Mouse (Mus musculus) cortical plate, adult 2 months (tissue): ENCODE data around the gene Miip. TPM values are rescaled to one million over a fixed set of nuclear protein-coding genes. Genes with fewer than 3 reads are reported as not detected.
"Not testable (repeated sequence)": the region's sequence is repeated elsewhere in the genome, so short reads cannot be mapped to it uniquely, and the experiment has no call there.

Experiments used
- H3K27ac ChIP-seq: fragments of 200-500 bp; 2 replicates; pipeline ENCODE4 v1.5.1; 2012; ENCODE audit warnings: low read length, control low read depth, inconsistent platforms; ENCODE audit not compliant: insufficient read depth
- H3K4me1 ChIP-seq: fragments of 200-500 bp; 2 replicates; pipeline ENCODE4 v1.6.1; 2011; ENCODE audit warnings: low read length; ENCODE audit not compliant: control insufficient read depth, insufficient read depth
- H3K4me3 ChIP-seq: fragments of 200-500 bp; 2 replicates; pipeline ENCODE4 v1.5.1; 2011; ENCODE audit warnings: mild to moderate bottlenecking, low read length, control low read depth; ENCODE audit not compliant: insufficient read depth
- CTCF ChIP-seq: fragments of 200-500 bp; IDR thresholded peaks from 2 replicates; pipeline ENCODE4 v1.5.1; 2011; ENCODE audit warnings: mild to moderate bottlenecking, control low read depth, low read length; ENCODE audit not compliant: insufficient read depth; ENCODE audit errors: extremely low read depth
- POLR2A ChIP-seq: fragments of 200-500 bp; IDR thresholded peaks from 2 replicates; pipeline ENCODE4 v1.6.1; 2011; ENCODE audit warnings: mild to moderate bottlenecking, low read length, control low read depth; ENCODE audit not compliant: insufficient read depth; ENCODE audit errors: extremely low read depth
- polyA plus RNA-seq: library from polyadenylated mRNA; depleted of rRNA; stranded (reverse); fragments of >200 nt; gene quantifications from 2 replicates; pipeline ENCODE4 v1.2.3, GENCODE M21; 2012; rRNA removed

Miip gene
- polyA plus RNA-seq, 1 experiment: 57.6 TPM

DNA sequence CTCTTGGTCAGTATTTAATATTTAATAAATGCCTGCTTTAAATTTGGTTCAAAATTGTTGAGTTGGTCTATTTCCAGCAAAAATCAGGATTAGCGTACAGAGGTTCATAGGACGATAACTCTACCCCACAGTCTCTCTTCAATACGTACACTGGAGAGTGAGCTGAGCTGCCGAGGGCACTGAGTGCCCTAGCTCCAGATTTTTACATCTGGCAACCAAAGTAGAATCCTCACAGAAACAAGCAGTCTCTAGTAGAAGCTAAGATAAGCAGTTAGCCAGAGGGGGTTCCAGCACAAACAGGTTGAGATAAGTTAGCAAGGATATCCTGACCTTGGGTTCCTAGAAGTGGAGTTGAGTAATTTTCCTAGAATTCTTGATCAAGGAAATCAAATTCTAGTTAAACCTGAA, 20.0 kb downstream of the Miip start:
- TF ChIP-seq CTCF: no peak
- no peak for TF ChIP-seq POLR2A
- Histone ChIP-seq H3K4me3 (peak overlapping the region; percentile 91), H3K27ac (peak overlapping the region; percentile 66; the same call in 1 of the 2 replicates), H3K4me1 (no peaks in the 10 kb centered on the region)

DNA sequence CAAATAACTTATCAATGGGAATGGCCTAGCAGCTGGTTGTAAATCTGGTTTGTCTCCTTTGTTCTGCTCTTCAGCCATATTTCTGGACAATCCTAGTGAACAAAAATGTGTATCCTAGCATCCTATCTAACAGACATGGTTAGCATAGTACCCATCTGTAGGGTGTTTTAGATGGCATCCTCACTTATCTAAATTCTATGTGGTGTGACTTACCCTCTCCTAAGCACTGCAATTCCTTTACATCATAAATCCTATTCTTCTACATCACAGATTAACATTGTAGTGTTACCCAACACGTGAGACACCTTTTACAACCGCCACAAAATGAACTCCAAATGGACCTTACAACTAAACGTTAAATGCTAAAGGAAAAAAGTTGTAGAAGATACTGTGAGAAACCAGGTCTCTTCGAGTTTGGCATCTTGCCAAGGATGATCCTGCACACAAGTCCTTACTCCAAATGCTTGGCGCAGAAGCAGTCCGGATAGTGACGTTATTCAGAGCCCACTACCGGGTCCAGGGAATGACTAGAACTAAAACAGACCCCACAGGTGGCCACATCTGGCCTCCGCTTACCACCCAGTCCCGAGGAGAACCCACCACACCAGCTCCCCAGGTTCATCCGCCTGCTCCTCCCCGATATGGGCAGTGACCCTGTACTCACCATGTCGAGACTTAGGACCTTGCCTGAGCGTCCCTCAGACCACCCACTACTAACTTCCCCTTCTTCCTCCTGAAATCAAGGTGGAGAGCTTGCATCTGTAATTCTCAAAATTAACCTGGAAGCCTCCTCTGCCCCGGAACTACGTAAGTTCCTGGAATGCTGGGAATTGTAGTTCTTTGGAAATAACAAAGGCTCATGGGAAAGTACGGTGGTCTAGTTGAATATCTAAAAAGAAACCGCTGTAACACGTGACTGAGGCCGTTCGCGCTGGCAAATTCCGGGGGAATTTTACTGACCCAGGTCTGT, 20.7 kb downstream of the Miip start, which contains the start of gene Zfp933:
Gene Zfp933 (minus strand): TSS at position 753 of the 970 bp plus-strand sequence.
- Histone ChIP-seq H3K27ac (peak within 1 kb of the TSS; percentile 66; the same call in 1 of the 2 replicates), H3K4me3 (peak within 1 kb of the TSS; percentile 91), H3K4me1 (no peaks in the 10 kb centered on the region)
- TF ChIP-seq POLR2A (peak; percentile 59), CTCF (no peak)

DNA sequence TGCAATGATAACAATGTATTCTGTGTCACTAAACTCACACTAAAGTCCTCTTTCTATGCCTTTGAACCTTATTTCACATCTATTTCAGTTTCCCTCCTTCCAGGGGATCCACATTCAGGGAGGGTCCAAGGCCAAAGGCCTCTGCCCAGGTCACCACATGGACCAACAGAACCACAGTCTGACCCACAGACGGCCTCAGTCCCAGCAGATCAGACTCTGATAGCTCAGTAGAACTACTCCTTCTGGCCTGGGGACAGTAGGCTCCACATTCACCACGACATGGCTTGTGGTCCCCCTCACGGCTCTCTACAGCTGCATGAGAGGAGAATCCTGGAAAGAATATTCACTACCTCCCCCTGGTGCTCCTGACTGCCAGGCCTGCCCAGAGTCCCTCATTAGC, 25.7 kb downstream of the Miip start:
- TF ChIP-seq POLR2A (no peak), CTCF (no peak)
- H3K4me1 ChIP-seq: no peaks in the 10 kb centered on the region
- H3K4me3 ChIP-seq: no peak overlapping the region
- no peak overlapping the region for H3K27ac ChIP-seq

DNA sequence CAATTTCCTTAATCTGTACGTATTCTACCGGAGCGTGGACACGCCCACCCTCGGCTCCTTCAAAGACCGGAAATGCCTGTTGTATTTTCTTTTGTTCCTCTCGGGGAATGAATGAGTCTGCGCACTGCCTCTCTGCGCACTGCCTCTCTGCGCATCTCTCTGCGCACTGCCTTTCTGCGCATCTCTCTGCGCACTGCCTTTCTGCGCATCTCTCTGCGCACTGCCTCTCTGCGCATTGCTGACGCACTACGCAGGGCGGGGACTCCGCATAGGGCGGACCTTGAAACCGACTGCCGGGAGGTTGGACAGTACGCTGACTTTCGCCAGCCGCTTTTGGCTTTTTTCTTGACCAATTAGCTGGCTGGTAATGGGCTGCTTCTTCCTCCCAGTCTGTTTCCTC, 29.3 kb downstream of the Miip start:
- not testable (repeated sequence) for H3K4me1 ChIP-seq, H3K4me3 ChIP-seq

DNA sequence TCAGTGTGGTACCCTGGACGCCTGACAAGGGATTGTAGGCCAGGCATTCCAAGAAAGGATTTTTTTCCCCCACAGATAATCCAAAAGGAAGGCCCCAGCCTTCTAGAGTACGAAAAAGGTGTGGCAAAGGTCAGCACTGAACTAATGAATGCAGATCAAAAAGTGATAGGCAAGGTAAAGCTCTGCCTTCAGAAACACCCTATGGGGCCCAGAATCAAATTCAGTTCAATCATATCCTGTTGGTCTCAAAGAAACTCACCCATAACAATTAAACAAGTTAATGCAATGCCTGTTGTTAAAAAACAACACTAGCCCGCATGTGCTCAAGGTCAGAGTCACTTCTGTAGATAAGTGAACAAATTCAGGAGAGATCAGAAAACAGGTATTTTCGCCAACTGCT, 44.2 kb downstream of the Miip start:
- Histone ChIP-seq H3K4me3 (no peak overlapping the region), H3K4me1 (no peaks in the 10 kb centered on the region), H3K27ac (no peak overlapping the region)
- TF ChIP-seq POLR2A: no peak
- no peak for TF ChIP-seq CTCF

More for the DNA sequence above, 29.3 kb downstream of the Miip start:
- not testable (repeated sequence) for H3K27ac ChIP-seq

DNA sequence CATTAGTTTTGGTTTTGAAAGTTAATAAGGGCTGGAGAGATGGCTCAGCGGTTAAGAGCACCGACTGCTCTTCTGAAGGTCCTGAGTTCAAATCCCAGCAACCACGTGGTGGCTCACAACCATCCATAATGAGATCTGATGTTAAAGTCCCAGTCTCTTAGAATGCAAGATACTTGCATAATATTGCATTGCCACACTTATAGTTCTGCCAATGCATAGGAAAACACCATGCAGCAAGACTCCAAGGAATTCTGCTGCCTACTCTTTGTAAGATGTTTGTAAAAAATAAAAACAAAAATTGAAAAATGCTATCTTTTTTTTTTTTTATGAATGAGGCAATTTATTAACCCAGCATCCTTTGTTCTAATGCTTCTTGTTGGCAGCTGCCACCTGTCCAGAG, 47.2 kb downstream of the Miip start:
- not testable (repeated sequence) for H3K27ac ChIP-seq, H3K4me3 ChIP-seq, H3K4me1 ChIP-seq

DNA sequence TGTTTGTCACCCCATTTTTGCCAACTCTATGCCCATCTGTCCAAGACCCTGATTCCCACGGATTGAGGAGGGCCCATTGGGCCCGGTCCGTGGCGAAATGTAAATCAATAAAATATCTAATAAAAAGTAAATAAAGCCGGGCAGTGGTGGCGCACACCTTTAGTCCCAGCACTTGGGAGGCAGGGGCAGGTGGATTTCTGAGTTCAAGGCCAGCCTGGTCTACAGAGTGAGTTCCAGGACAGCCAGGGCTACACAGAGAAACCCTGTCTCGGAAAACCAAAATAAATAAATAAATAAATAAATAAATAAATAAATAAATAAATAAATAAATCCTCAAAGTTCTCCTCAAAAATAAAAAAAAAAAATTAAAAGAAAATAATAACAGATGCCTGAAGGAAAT, 49.0 kb downstream of the Miip start:
- not testable (repeated sequence) for H3K4me1 ChIP-seq, H3K4me3 ChIP-seq, H3K27ac ChIP-seq

DNA sequence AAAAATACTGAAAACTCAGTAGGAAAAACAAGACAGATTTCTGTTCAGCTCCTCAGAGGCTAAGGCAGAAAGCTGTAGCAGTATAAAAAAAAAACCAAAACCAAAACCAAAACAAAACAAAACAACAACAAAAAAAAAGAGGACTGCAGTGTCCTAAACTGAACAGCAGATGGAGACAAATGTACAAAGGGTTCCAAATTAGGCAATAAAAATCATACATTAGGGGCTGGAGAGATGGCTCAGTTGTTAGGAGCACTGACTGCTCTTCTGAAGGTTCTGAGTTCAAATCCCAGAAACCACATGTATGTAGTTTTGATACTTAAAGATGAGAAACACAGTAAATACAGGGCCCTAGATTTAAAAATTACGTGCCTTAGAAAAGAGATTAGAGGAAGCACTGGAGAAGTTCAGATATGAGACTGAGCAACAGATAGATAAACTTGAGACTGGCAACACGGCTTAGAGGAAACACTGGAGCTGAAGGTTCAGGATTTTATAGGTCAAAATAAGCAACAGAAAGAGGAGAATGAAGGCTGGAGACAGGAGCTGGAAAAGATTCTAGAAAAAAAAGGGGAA, 53.9 kb downstream of the Miip start:
- Histone ChIP-seq H3K27ac (no peak overlapping the region), H3K4me1 (no peaks in the 10 kb centered on the region)
- TF ChIP-seq POLR2A (no peak), CTCF (no peak)

DNA sequence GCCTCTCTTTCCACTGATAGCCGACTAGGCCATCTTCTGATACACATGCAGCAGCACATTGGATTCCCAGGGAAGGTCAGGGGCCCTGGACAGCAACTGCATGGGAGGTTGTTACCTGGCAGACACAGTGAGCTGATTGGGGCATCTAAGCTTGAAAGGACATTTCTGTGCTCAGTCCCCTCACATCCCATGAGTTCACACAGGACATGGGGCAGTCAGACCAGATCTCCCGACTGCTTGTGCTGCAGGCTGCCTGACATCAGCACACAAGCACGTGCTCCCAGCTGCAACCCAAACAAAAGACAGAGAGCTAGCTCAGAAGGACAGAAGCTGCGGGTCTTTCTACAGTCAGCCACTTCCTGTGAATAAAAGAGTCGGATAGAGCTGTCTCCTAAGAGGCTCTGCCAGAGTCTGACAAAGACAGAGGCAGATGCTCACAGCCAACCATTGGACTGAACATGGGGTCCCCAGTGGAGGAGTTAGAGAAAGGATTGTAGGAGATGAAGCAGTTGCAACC, 55.3 kb downstream of the Miip start:
- Histone ChIP-seq H3K27ac (no peak overlapping the region), H3K4me3 (no peak overlapping the region), H3K4me1 (no peaks in the 10 kb centered on the region)
- no peak for TF ChIP-seq POLR2A
- TF ChIP-seq CTCF: no peak

More for the DNA sequence above, 53.9 kb downstream of the Miip start:
- no peak overlapping the region for H3K4me3 ChIP-seq

Other genes with a start within 250 kb of the Miip start
- gene Zfp979, start 226.3 kb downstream of the Miip start, polyA plus RNA-seq: 0.30 and 0.40 TPM in 2 replicates
- not detected in 2 replicates for gene Zfp534, start 166.3 kb downstream of the Miip start, polyA plus RNA-seq
- 3.7 and 4.0 TPM in 2 replicates for gene Zfp984, start 59.0 kb downstream of the Miip start, polyA plus RNA-seq
- 9.9 and 10.0 TPM in 2 replicates for gene Zfp933, start 20.4 kb downstream of the Miip start, polyA plus RNA-seq
- gene Fv1, start 163 bp upstream of the Miip start, polyA plus RNA-seq: 7.1 and 7.8 TPM in 2 replicates
- 101 and 105 TPM in 2 replicates for gene Mfn2, start 35.9 kb upstream of the Miip start, polyA plus RNA-seq
- 21.9 and 24.4 TPM in 2 replicates for gene Plod1, start 68.0 kb upstream of the Miip start, polyA plus RNA-seq
- gene 2510039O18Rik, start 72.1 kb upstream of the Miip start, polyA plus RNA-seq: 33.2 TPM in 2 replicates
- not detected in 2 replicates for gene Nppb, start 117.0 kb upstream of the Miip start, polyA plus RNA-seq
- gene Nppa, start 131.9 kb upstream of the Miip start, polyA plus RNA-seq: 0.21 TPM in 2 replicates
- 44.6 and 45.0 TPM in 2 replicates for gene Clcn6, start 170.0 kb upstream of the Miip start, polyA plus RNA-seq
- 32.2 and 34.2 TPM in 2 replicates for gene Mthfr, start 170.3 kb upstream of the Miip start, polyA plus RNA-seq
- 5.8 and 6.1 TPM in 2 replicates for gene Agtrap, start 219.2 kb upstream of the Miip start, polyA plus RNA-seq